Mouse (Mus musculus) splenic B cell, adult 2 months (primary cell): ENCODE data around the gene Ihh.

ENCODE experiments used
- DNase-seq: peaks from one replicate; pipeline ENCODE4 v3.0.0-alpha.2; 2011; ENCODE audit warnings: low read depth, low spot score
- H3K27me3 ChIP-seq: 2 replicates; pipeline ENCODE4 v1.6.1; 2012; ENCODE audit warnings: mild to moderate bottlenecking, low read length, moderate library complexity, mixed read lengths; ENCODE audit not compliant: control insufficient read depth, poor library complexity, insufficient read depth, severe bottlenecking
- H3K36me3 ChIP-seq: 2 replicates; pipeline ENCODE4 v1.6.1; 2012; ENCODE audit warnings: mild to moderate bottlenecking, low read length, moderate library complexity, mixed read lengths; ENCODE audit not compliant: control insufficient read depth, poor library complexity, insufficient read depth, severe bottlenecking

Ihh gene

DNA sequence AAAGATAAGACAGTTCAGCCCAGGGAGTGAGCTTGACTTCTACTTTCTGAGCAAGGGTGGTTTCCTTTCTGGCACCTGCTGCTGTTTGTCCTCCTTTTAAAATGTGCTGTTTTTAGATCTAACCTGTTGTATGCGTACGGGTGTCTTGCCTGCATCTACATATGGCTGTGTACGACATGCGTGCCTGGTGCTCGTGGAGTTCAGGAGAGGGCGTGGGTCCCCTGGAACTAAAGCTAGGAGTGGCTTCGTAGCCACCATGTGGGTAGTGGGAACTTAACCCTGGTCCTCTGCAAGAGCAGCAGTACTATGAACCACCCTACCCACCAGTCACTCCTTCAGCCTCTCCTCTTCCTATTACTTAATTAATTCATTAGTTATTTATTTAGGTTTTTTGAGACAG is 8.6 kb upstream of the Ihh start:
- Histone ChIP-seq H3K36me3 (no peaks in the 10 kb centered on the region), H3K27me3 (no peaks in the 10 kb centered on the region; the same call in 1 of the 2 replicates)
- no peak for DNase-seq

DNA sequence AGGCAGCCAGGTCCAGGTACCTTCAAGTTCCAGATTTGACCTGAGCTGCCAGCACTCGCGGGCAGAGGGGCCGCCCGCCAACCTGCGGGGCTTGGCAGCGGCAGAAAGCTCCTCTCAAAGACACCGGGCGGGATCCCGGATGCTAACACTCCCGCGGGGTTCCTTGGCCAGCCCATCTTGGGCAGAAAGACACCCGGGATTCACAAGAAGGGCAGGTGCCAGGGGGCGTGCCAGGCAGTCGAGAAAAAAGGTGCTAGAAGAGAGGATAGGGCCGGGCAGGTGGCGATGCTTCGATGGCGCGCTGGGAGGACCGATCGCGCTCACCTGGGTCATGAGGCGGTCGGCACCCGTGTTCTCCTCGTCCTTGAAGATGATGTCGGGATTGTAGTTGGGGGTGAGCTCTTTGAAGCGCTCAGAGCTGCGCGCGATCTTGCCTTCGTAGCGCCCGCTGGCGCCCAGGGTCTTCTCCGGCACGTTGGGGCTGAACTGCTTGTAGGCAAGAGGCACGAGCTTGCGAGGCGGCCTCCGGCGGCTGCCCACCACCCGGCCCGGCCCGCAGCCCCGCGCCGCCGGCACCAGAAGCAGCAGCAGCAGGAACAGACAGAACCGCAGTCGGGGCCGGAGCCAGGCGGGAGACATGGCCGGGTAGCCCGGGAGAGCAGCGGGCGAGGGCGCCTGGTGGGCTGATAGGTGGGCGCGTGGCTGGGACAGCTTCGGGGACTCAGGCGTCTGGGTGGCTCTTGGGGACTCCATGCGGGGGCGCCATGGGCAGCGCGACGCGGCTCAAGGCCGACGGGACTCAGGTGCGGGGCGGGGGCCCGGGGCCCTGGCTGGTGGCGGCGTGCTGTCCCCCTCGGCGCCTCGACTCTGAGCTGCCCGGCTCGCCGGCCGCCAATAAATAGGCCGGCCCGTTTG is 639 bp downstream of the Ihh start:
- H3K27me3 ChIP-seq, result no peaks in the 10 kb centered on the region; the same call in none of the 2 replicates
- no peak for DNase-seq
- no peaks in the 10 kb centered on the region for H3K36me3 ChIP-seq

DNA sequence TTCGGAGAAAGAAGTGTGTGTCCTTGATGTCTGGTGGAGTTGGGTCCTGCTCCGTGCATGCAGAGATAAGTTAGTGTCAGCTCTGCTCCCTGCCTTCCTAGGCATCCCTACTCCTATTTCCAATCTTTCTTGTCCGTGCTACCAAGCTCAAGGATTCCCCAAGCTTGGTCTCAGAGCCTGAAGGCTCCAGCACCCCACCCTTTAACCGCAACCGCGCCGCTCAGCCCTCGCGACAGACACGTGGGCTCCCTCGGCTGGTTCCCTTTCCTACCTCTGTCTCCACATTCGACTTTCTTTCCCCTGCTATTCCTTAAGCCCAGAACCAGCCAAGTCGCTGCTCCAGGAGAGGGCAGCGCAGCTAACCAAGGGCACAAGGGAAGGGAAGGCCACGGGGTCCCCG is 1.4 kb downstream of the Ihh start:
- H3K36me3 ChIP-seq, result no peaks in the 10 kb centered on the region
- H3K27me3 ChIP-seq, result no peaks in the 10 kb centered on the region; the same call in none of the 2 replicates
- no peak for DNase-seq

DNA sequence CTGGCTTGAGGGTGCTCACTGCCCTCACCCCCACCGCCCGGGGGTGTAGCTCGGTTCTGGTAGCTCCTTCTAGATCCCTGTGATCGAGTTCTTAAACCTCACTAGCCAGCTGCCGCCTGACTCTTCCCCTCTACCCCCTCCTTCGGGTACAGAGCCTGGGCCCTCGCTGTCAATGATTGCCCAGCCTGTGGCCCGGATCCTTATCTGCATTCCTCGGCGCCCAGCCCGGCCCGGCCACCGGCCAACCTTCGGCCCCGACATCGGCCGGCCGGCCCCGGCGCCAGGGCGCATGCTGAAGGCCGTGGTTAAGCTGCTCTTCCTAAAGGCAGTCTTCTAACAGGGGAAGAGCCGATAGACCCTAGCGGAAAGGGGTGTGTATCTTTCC is 1.8 kb downstream of the Ihh start:
- no peaks in the 10 kb centered on the region for H3K36me3 ChIP-seq
- DNase-seq, result no peak
- no peaks in the 10 kb centered on the region; the same call in none of the 2 replicates for H3K27me3 ChIP-seq

- peak; percentile 61 for DNase-seq
- no peaks in the 10 kb centered on the region for H3K36me3 ChIP-seq
- no peaks in the 10 kb centered on the region; the same call in none of the 2 replicates for H3K27me3 ChIP-seq
These were observed 2.4 kb downstream of the Ihh start for GRCm38 (mm10) chr1:74948784-74949665.

DNA sequence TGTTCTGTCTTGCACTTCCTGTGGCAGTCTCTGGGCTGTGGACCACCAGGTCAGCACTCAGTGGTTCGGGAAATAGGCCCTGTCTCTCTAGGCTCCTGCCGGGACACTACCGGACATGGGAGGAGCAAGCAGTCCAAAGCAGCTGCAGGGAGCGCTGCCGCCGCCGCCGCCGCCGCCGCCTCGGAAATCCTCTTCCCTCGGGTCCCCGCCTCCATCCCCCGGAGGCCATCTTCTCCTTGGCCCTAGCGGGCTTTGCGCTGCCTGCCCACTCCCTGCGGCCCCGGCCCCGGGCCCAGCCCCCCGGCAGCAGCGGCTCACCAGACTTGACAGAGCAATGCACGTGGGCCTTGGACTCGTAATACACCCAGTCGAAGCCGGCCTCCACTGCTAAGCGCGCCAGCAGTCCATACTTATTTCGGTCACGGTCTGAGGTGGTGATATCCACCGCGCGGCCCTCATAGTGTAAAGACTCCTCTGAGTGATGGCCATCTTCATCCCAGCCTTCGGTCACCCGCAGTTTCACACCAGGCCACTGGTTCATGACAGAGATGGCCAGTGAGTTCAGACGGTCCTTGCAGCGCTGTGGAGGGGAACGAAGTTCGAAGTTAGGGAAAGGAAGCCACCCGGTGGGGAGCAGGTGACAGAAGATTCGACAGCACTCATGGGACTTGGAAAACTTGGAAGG is 3.3 kb downstream of the Ihh start:
- no peak for DNase-seq
- Histone ChIP-seq H3K36me3 (no peaks in the 10 kb centered on the region), H3K27me3 (no peaks in the 10 kb centered on the region; the same call in none of the 2 replicates)

DNA sequence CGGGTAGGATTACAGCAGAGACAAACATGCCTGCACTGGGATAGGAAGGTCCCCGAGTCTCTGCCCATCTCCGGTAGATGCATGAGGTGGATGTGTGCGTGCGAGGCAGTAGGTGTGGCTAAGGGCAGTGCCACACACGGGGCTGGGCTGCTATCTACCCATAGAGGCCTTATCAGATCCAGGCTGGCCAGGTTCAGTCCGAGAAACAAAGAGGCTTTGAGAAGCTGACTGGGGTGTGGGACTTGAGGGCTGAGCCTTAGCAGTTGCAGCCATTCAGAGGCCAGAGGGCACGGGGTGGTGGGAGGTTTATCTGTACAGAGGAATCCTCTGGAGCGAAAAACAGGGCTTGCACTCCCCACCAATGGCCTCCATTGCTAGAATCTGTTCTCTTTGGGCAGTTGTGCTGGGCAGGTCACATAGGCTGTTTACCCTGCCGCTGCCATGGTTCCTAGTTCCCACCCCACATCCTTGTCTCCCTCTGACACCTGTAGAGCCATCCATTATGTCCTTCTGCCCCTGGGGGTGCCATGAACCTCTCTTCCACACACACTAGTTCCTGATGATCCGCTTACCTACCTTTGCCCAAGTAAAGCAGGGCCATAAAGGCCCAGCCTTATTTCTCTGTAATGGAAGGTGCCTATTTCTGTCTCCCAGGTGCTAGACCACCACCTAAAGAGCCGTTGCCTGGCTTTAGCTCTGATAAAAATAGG is 9.7 kb downstream of the Ihh start:
- H3K36me3 ChIP-seq, result no peaks in the 10 kb centered on the region
- no peaks in the 10 kb centered on the region for H3K27me3 ChIP-seq
- no peak for DNase-seq

DNA sequence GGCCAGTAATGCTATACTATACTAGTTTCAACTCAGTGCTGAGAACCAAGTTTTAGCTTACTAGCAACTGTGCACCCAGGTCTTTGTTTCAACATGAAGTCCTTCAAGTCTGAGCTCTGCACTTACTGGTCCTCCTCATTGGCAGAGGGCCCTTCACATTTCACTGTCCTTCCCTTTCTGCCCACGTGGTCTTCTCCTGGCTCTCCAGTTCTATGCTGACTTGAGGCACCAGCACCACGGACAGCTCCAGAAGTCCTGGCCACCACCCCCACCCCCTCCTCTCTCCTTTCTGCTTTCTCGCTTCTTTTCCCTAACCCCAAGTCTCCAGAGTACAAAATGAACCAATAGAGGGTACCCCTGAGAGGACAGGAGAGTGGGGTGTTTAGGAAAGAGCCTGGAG is 11.7 kb downstream of the Ihh start:
- no peak for DNase-seq
- no peaks in the 10 kb centered on the region for H3K36me3 ChIP-seq
- H3K27me3 ChIP-seq, result peaks cover 2% of the 10 kb centered on the region; the same call in 1 of the 2 replicates

GRCm38 (mm10) chr1:74936221-74936830 is 15.1 kb downstream of the Ihh start:
- Histone ChIP-seq H3K27me3 (peaks cover 2% of the 10 kb centered on the region; the same call in 1 of the 2 replicates), H3K36me3 (no peaks in the 10 kb centered on the region)
- no peak for DNase-seq

GRCm38 (mm10) chr1:74935402-74935801 is 16.1 kb downstream of the Ihh start, which contains the start of gene Cfap65:
Gene Cfap65, minus strand, starts transcription at chr1:74935599.
- Histone ChIP-seq H3K36me3 (no peaks in the 10 kb centered on the region), H3K27me3 (peaks cover 2% of the 10 kb centered on the region; the same call in 1 of the 2 replicates)
- no peak for DNase-seq

- no peaks in the 10 kb centered on the region for H3K36me3 ChIP-seq
These were observed 23.7 kb downstream of the Ihh start for GRCm38 (mm10) chr1:74927621-74928296.

GRCm38 (mm10) chr1:74926721-74927120 is 24.8 kb downstream of the Ihh start:
- H3K27me3 ChIP-seq, result no peaks in the 10 kb centered on the region
- DNase-seq, result no peak

More at GRCm38 (mm10) chr1:74927621-74928296, 23.7 kb downstream of the Ihh start:
- H3K27me3 ChIP-seq, result no peaks in the 10 kb centered on the region
- no peak for DNase-seq

GRCm38 (mm10) chr1:74924464-74924863 is 27.0 kb downstream of the Ihh start:
- Histone ChIP-seq H3K36me3 (no peaks in the 10 kb centered on the region), H3K27me3 (no peaks in the 10 kb centered on the region)
- no peak for DNase-seq

More at GRCm38 (mm10) chr1:74926721-74927120, 24.8 kb downstream of the Ihh start:
- H3K36me3 ChIP-seq, result no peaks in the 10 kb centered on the region
